Mouse (Mus musculus): ENCODE measurements around the gene Cldn13.

DNA sequence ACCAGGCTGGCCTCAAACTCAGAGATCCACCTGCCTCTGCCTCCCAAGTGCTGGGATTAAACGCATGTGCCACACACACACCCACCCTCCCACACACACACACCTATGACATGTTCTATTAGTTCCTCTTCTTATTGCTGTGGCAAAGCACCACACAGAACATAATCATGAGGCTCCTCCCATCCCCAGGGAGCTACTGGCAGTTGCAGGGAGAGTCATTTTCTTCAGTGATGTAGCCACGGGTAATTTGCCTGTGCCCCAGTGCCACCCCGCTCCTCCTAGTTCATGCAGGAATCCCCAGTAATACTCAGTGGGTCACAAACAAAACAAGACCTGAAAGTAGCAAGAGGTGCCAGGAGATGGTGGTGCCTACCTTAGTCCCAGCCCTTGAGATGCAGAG, 19.3 kb upstream of the Cldn13 start:
- TF ChIP-seq CTCF (conservative IDR thresholded peaks at IDR 0.05; ENCODE audit: low read length) (no peak), NANOG (IDR thresholded peaks at IDR 0.05; ENCODE audit: borderline replicate concordance, low read length) (no peak), POU5F1 (IDR thresholded peaks at IDR 0.05; ENCODE audit: borderline replicate concordance, low read length) (no peak)
